Mouse (Mus musculus): ENCODE measurements around the gene Etnk2. TPM values are rescaled to one million over a fixed set of nuclear protein-coding genes. Genes with fewer than 3 reads are reported as not detected.

Etnk2 gene
- polyA plus RNA-seq, 1 experiment from 2014 or later, result 3.4 TPM

- ATAC-seq (ENCODE audit: low read depth), result no peak
- 49% methylated on average over 7 of the region's 7 CpGs for WGBS
- H3K9me3 ChIP-seq (ENCODE audit: control insufficient read depth, low read length), result no peaks in the 10 kb centered on the region
- H3K27ac ChIP-seq (ENCODE audit: low read length), result peak overlapping the region; percentile 69
- H3K9ac ChIP-seq (ENCODE audit: low read length), result no peak overlapping the region
- peaks cover 11% of the 10 kb centered on the region for H3K4me1 ChIP-seq (replicated peaks; ENCODE audit: control insufficient read depth, insufficient read depth, low read length)
- H3K27me3 ChIP-seq (ENCODE audit: control insufficient read depth, insufficient read depth, low read depth, low read length), result no peaks in the 10 kb centered on the region
- no peaks in the 10 kb centered on the region for H3K36me3 ChIP-seq (ENCODE audit: control insufficient read depth, insufficient read depth, low read length)
- H3K4me3 ChIP-seq (ENCODE audit: low read length), result no peak overlapping the region
- H3K4me2 ChIP-seq (ENCODE audit: low read depth, low read length), result no peak overlapping the region
Measured at GRCm38 (mm10) chr1:133406614-133407013, 43.2 kb downstream of the Etnk2 start.

GRCm38 (mm10) chr1:133407436-133407835 lies 44.1 kb downstream of the Etnk2 start:
- WGBS, result 50% methylated on average over 6 of the region's 6 CpGs
- peaks cover 11% of the 10 kb centered on the region for H3K4me1 ChIP-seq (replicated peaks; ENCODE audit: control insufficient read depth, insufficient read depth, low read length)
- no peak overlapping the region for H3K9ac ChIP-seq (ENCODE audit: low read length)
- peak overlapping the region; percentile 69 for H3K27ac ChIP-seq (ENCODE audit: low read length)
- no peaks in the 10 kb centered on the region for H3K9me3 ChIP-seq (ENCODE audit: control insufficient read depth, low read length)
- no peaks in the 10 kb centered on the region for H3K27me3 ChIP-seq (ENCODE audit: control insufficient read depth, insufficient read depth, low read depth, low read length)
- no peak overlapping the region for H3K4me2 ChIP-seq (ENCODE audit: low read depth, low read length)
- no peak overlapping the region for H3K4me3 ChIP-seq (ENCODE audit: low read length)
- no peaks in the 10 kb centered on the region for H3K36me3 ChIP-seq (ENCODE audit: control insufficient read depth, insufficient read depth, low read length)
- ATAC-seq (ENCODE audit: low read depth), result 0 out of 2 replicates have a peak, but pooled peaks have one; percentile 37

GRCm38 (mm10) chr1:133408321-133408720 lies 44.9 kb downstream of the Etnk2 start:
- WGBS, result 48% methylated on average over 9 of the region's 9 CpGs
- Histone ChIP-seq H3K9ac (ENCODE audit: low read length) (no peak overlapping the region), H3K4me2 (ENCODE audit: low read depth, low read length) (no peak overlapping the region), H3K4me1 (replicated peaks; ENCODE audit: control insufficient read depth, insufficient read depth, low read length) (peaks cover 20% of the 10 kb centered on the region), H3K4me3 (ENCODE audit: low read length) (no peak overlapping the region), H3K9me3 (ENCODE audit: control insufficient read depth, low read length) (no peaks in the 10 kb centered on the region), H3K36me3 (ENCODE audit: control insufficient read depth, insufficient read depth, low read length) (no peaks in the 10 kb centered on the region), H3K27ac (ENCODE audit: low read length) (no peak overlapping the region), H3K27me3 (ENCODE audit: control insufficient read depth, insufficient read depth, low read depth, low read length) (no peaks in the 10 kb centered on the region)
- ATAC-seq (ENCODE audit: low read depth), result no peak

GRCm38 (mm10) chr1:133408880-133409516 lies 45.6 kb downstream of the Etnk2 start:
- Histone ChIP-seq H3K4me2 (ENCODE audit: low read depth, low read length) (no peak overlapping the region), H3K27me3 (ENCODE audit: control insufficient read depth, insufficient read depth, low read depth, low read length) (no peaks in the 10 kb centered on the region), H3K4me3 (ENCODE audit: low read length) (no peak overlapping the region), H3K36me3 (ENCODE audit: control insufficient read depth, insufficient read depth, low read length) (no peaks in the 10 kb centered on the region), H3K9me3 (ENCODE audit: control insufficient read depth, low read length) (no peaks in the 10 kb centered on the region), H3K4me1 (replicated peaks; ENCODE audit: control insufficient read depth, insufficient read depth, low read length) (peaks cover 26% of the 10 kb centered on the region), H3K9ac (ENCODE audit: low read length) (no peak overlapping the region), H3K27ac (ENCODE audit: low read length) (no peak overlapping the region)
- no peak for ATAC-seq (ENCODE audit: low read depth)
- WGBS, result 33% methylated on average over 6 of the region's 6 CpGs

GRCm38 (mm10) chr1:133409786-133410185 lies 46.4 kb downstream of the Etnk2 start:
- WGBS, result 69% methylated on average over 9 of the region's 9 CpGs
- Histone ChIP-seq H3K9ac (ENCODE audit: low read length) (no peak overlapping the region), H3K9me3 (ENCODE audit: control insufficient read depth, low read length) (no peaks in the 10 kb centered on the region), H3K4me1 (replicated peaks; ENCODE audit: control insufficient read depth, insufficient read depth, low read length) (peaks cover 28% of the 10 kb centered on the region), H3K4me2 (ENCODE audit: low read depth, low read length) (no peak overlapping the region), H3K27me3 (ENCODE audit: control insufficient read depth, insufficient read depth, low read depth, low read length) (no peaks in the 10 kb centered on the region), H3K27ac (ENCODE audit: low read length) (no peak overlapping the region), H3K36me3 (ENCODE audit: control insufficient read depth, insufficient read depth, low read length) (no peaks in the 10 kb centered on the region), H3K4me3 (ENCODE audit: low read length) (no peak overlapping the region)
- no peak for ATAC-seq (ENCODE audit: low read depth)

GRCm38 (mm10) chr1:133411506-133412147 lies 48.3 kb downstream of the Etnk2 start:
- ATAC-seq (ENCODE audit: low read depth), result no peak
- H3K27ac ChIP-seq (ENCODE audit: low read length), result no peak overlapping the region
- no peak overlapping the region for H3K4me3 ChIP-seq (ENCODE audit: low read length)
- H3K27me3 ChIP-seq (ENCODE audit: control insufficient read depth, insufficient read depth, low read depth, low read length), result no peaks in the 10 kb centered on the region
- H3K4me1 ChIP-seq (replicated peaks; ENCODE audit: control insufficient read depth, insufficient read depth, low read length), result peaks cover 34% of the 10 kb centered on the region
- H3K36me3 ChIP-seq (ENCODE audit: control insufficient read depth, insufficient read depth, low read length), result no peaks in the 10 kb centered on the region
- 78% methylated on average over 8 of the region's 8 CpGs for WGBS
- H3K4me2 ChIP-seq (ENCODE audit: low read depth, low read length), result no peak overlapping the region
- H3K9ac ChIP-seq (ENCODE audit: low read length), result no peak overlapping the region
- H3K9me3 ChIP-seq (ENCODE audit: control insufficient read depth, low read length), result no peaks in the 10 kb centered on the region

GRCm38 (mm10) chr1:133412941-133413340 lies 49.6 kb downstream of the Etnk2 start:
- 0 out of 2 replicates have a peak overlapping the region, but pooled peaks have one; percentile 3 for H3K4me2 ChIP-seq (ENCODE audit: low read depth, low read length)
- peak overlapping the region; percentile 62 for H3K27ac ChIP-seq (ENCODE audit: low read length)
- WGBS, result 46% methylated on average over 9 of the region's 9 CpGs

GRCm38 (mm10) chr1:133415086-133415485 lies 51.7 kb downstream of the Etnk2 start:
- no peaks in the 10 kb centered on the region for H3K27me3 ChIP-seq (ENCODE audit: control insufficient read depth, insufficient read depth, low read depth, low read length)
- no peaks in the 10 kb centered on the region for H3K9me3 ChIP-seq (ENCODE audit: control insufficient read depth, low read length)
- 41% methylated on average over 7 of the region's 7 CpGs for WGBS
- no peak overlapping the region for H3K27ac ChIP-seq (ENCODE audit: low read length)
- H3K9ac ChIP-seq (ENCODE audit: low read length), result no peak overlapping the region
- no peaks in the 10 kb centered on the region for H3K36me3 ChIP-seq (ENCODE audit: control insufficient read depth, insufficient read depth, low read length)
- ATAC-seq (ENCODE audit: low read depth), result no peak
- no peak overlapping the region for H3K4me3 ChIP-seq (ENCODE audit: low read length)
- peaks cover 45% of the 10 kb centered on the region for H3K4me1 ChIP-seq (replicated peaks; ENCODE audit: control insufficient read depth, insufficient read depth, low read length)
- no peak overlapping the region for H3K4me2 ChIP-seq (ENCODE audit: low read depth, low read length)

More at GRCm38 (mm10) chr1:133412941-133413340, 49.6 kb downstream of the Etnk2 start:
- peak; percentile 32; the same call in 1 of the 2 replicates for ATAC-seq (ENCODE audit: low read depth)
- Histone ChIP-seq H3K4me3 (ENCODE audit: low read length) (no peak overlapping the region), H3K36me3 (ENCODE audit: control insufficient read depth, insufficient read depth, low read length) (no peaks in the 10 kb centered on the region), H3K4me1 (replicated peaks; ENCODE audit: control insufficient read depth, insufficient read depth, low read length) (peaks cover 38% of the 10 kb centered on the region), H3K27me3 (ENCODE audit: control insufficient read depth, insufficient read depth, low read depth, low read length) (no peaks in the 10 kb centered on the region), H3K9me3 (ENCODE audit: control insufficient read depth, low read length) (no peaks in the 10 kb centered on the region), H3K9ac (ENCODE audit: low read length) (0 out of 2 replicates have a peak overlapping the region, but pooled peaks have one; percentile 21)

- H3K9ac ChIP-seq (ENCODE audit: low read length), result no peak overlapping the region
- H3K4me1 ChIP-seq (replicated peaks; ENCODE audit: control insufficient read depth, insufficient read depth, low read length), result peaks cover 47% of the 10 kb centered on the region
- H3K27ac ChIP-seq (ENCODE audit: low read length), result no peak overlapping the region
- H3K9me3 ChIP-seq (ENCODE audit: control insufficient read depth, low read length), result no peaks in the 10 kb centered on the region
- H3K4me2 ChIP-seq (ENCODE audit: low read depth, low read length), result no peak overlapping the region
- no peak for ATAC-seq (ENCODE audit: low read depth)
- WGBS, result 68% methylated on average over 6 of the region's 6 CpGs
- no peaks in the 10 kb centered on the region for H3K36me3 ChIP-seq (ENCODE audit: control insufficient read depth, insufficient read depth, low read length)
- no peaks in the 10 kb centered on the region for H3K27me3 ChIP-seq (ENCODE audit: control insufficient read depth, insufficient read depth, low read depth, low read length)
- no peak overlapping the region for H3K4me3 ChIP-seq (ENCODE audit: low read length)
Measured at GRCm38 (mm10) chr1:133415505-133415904, 52.1 kb downstream of the Etnk2 start.

Data from lung, embryonic 16.5 days (tissue).